Mouse (Mus musculus): ENCODE results near the gene Mcts1. TPM values are rescaled to one million over a fixed set of nuclear protein-coding genes. Genes with fewer than 3 reads are reported as not detected.

Mcts1 gene
- 44.0 and 66.5 TPM in 2 replicates for total RNA-seq (2017)

DNA sequence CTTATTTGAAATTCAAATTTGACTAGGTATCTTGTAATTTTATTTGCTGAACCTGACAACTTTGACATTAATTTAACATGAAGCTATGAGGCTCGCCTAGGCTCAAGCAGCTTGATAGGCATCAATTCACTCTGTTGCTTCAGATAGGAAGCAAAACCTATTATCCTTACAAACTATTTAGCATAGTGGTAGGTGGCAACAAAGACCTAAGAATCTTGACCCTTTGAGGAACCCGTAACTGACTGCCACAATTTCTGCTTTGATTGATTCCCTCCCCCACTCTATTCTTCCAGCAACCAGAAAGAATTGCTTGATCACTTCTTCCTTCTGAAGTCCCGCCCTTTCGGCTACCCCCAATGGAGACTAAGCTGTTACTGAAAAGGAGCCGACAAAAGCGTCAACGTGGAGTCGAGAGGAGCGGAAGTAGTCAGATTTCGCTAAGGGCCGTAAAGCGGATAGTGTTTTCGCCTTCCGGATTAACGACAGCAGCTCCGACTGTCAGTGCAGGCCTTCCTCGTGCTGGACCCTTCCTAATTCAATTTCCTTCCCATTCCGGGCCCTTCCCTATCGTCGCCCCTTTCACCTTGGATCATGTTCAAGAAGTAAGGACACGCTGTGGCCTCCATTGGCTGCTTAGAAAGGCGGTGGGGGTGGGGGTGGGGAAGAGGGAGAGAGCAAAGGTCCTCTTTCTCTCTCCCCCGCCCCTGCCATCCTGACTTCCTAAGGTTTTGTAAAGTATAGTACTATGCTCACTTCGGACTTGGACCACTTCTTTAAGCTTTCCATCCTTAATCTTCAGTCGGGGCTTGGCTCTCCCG lies at the start of gene Mcts1:
Gene Mcts1, plus strand, starts transcription at position 402 of the 818 bp plus-strand sequence.
- ATAC-seq (replicated peaks in 1 of 2; ENCODE audit: insufficient read depth in 1 of 2, low FRiP score in 2 of 2, low TSS enrichment in 1 of 2, low read depth in 1 of 2, poor library complexity in 2 of 2, severe bottlenecking in 2 of 2), result peak; percentile 99 to 100

DNA sequence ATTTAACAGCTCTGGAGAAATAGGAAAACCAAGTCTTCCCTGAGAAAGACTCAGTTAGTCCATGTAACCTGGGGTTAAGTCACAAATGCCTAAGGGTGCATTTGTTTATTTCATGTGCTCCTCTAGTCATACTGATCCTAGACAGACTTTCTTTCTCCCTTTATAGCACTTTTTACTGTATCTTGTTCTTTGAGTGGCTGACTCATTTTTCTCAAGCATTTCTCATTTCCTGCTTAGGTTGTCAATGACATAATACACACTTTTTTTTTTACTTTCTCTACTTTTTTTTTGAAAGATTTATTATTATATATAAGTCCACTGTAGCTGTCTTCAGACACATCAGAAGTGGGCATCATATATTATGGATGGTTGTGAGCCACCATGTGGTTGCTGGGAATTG lies 47.1 kb upstream of the Mcts1 start:
- ATAC-seq (replicated peaks in 1 of 2; ENCODE audit: insufficient read depth in 1 of 2, low FRiP score in 2 of 2, low TSS enrichment in 1 of 2, low read depth in 1 of 2, poor library complexity in 2 of 2, severe bottlenecking in 2 of 2), result no peak

DNA sequence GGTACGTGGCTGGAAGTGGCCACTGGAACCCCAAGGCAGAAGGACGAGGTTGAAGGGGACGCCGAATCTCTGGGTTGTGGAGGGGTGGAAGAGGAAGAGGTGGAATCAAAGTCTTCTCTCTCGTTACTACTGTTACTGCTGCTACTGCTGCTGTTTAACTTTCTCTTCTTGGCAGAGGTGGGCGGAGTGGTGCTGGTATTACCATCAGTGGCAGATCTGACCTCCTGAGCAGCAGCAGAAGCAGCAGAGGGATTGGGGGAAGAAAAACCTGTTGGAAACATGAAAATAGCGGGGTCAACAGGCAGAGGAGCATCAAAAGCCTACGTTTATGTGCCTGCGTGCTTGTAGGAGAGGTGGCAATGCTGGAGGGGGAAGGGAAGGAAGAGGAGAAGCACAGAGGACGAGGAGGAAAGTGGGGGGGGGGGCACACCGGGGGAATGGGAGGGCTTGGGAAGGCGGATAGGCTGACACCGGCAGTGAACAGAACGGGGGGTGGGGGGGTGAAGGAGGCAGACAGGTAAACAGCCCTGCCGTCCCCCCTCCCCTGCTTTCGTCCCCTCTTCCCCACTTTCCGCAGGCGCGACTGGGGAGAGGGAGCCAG lies 36.3 kb upstream of the Mcts1 start:
- ATAC-seq (replicated peaks in 1 of 2; ENCODE audit: insufficient read depth in 1 of 2, low FRiP score in 2 of 2, low TSS enrichment in 1 of 2, low read depth in 1 of 2, poor library complexity in 2 of 2, severe bottlenecking in 2 of 2), result no peak; a peak in 1 of 4 replicates

DNA sequence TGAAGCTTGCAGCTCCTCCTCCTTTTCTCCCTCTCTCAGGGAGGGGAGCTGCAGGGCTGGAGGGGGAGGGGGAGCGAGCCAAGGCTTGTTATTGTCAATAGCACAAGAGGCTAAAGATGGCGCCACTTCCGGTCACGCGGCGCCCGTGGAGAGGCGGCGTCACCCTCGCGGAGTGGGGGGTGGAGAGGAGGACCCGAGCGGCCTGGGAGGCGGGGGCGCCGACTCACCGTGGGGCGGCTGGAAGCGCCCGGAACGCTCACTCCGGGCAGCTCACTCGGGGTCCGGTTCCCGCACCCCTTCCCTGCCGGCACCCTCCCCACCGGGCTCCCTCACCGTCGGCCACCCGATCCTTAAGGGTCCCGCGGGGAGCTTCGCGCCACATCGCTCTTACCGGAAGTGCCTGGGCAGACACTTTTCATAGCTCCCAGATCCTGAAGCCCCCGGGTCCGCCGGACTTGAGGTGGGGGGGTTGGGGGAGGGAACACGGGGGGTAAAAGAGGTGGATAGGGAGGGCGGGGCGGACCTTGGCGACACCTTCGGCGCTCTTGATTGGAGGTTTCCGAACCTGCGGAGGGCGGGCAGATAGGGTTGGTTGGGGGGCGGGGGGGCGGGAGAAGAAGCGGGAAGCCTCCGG lies 35.7 kb upstream of the Mcts1 start:
- ATAC-seq (replicated peaks in 1 of 2; ENCODE audit: insufficient read depth in 1 of 2, low FRiP score in 2 of 2, low TSS enrichment in 1 of 2, low read depth in 1 of 2, poor library complexity in 2 of 2, severe bottlenecking in 2 of 2), result peak; percentile 78 to 96

DNA sequence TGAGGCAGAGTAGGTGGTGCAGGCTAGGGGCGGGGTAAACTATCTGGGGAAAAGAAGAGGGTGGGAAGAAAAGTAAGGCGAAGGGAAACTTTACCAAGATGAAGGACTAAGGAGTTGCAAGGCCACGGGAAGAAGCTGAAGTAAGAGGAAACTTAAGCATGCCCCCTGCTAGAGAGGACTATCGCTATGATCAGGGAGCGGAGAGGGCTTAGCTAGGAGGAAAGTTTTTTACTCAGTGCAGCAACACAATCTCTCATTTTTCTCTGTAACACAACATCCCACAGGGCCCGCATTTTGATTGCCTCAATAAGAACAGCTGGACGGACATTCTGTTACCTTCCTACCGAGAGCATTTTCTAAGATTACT lies 35.2 kb upstream of the Mcts1 start:
- ATAC-seq (replicated peaks in 1 of 2; ENCODE audit: insufficient read depth in 1 of 2, low FRiP score in 2 of 2, low TSS enrichment in 1 of 2, low read depth in 1 of 2, poor library complexity in 2 of 2, severe bottlenecking in 2 of 2), result 0 out of 4 replicates have a peak, but pooled peaks of 1 of the 2 experiments have one; percentile 8

DNA sequence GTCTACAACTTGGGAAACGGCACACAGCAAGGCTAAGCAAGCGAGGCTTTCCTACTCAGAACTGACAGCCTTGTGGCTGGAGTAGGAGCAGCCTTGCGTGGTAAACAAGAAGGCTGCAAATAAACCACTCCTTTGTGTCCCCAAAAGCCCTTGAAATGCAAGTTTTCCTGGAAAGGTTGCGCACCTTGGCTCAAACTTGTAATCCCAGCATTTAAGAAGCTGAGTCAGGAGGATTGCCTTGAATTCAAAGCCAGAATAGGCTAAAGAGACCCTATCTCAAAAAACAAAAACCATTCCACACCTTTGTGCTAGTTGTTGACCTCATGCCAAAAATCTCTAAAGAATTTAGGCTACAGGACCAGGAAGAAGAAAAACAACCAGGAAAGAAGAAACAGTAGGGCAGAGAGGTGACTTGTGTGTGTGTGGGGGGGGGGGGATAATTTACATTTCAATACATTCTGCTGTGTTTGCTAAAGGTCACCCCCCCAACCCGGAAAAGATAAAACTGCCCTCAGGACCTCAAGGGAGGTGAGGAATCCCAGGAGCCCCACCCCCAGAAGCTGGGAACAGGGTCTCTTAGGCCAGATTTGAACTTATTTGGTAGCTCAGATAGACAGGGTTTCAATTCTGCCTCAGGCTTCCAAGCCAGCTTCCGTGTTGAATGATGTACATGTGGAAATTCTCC lies 33.7 kb upstream of the Mcts1 start:
- ATAC-seq (replicated peaks in 1 of 2; ENCODE audit: insufficient read depth in 1 of 2, low FRiP score in 2 of 2, low TSS enrichment in 1 of 2, low read depth in 1 of 2, poor library complexity in 2 of 2, severe bottlenecking in 2 of 2), result no peak

DNA sequence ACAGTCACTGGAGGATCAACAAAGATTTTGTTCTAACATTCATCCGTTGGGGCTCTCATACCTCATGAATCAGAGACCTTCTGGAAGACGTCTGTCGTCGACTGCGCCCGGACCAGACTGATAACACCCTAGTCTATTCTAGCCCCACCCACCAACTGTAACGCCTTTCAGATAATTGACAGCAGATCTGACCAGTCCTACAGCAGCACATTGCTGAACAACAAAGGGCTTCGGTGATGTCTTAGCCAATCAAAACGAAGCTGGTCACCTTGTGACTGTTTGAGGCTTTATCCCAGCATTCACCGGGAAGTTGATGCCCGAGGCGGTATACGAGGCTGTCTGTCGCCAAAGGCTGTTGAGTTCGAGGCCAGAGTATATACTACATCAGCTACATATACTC lies 24.3 kb upstream of the Mcts1 start, which contains the start of gene Cul4b:
Gene Cul4b, minus strand, starts transcription at position 119 of the 400 bp plus-strand sequence.
- no peak for ATAC-seq (replicated peaks in 1 of 2; ENCODE audit: insufficient read depth in 1 of 2, low FRiP score in 2 of 2, low TSS enrichment in 1 of 2, low read depth in 1 of 2, poor library complexity in 2 of 2, severe bottlenecking in 2 of 2)

DNA sequence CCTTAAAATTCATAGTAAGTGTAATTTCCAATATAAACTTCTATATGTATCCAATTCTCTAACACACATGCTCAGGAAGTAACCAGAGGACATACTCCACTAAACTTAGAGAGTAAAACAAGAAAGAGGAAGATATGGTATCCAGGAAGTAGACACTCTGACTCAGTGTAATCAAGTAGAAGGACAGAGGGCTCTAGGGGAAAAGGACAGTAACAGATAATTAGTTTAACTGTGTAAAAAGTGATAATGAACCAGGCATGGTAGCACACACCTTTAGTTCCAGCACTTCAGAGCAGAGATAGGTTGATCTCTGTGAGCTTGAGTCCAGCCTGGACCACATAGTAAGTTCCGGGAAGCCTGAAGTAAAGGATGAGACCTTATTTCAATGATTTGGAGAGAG lies 19.2 kb upstream of the Mcts1 start:
- ATAC-seq (replicated peaks in 1 of 2; ENCODE audit: insufficient read depth in 1 of 2, low FRiP score in 2 of 2, low TSS enrichment in 1 of 2, low read depth in 1 of 2, poor library complexity in 2 of 2, severe bottlenecking in 2 of 2), result no peak

DNA sequence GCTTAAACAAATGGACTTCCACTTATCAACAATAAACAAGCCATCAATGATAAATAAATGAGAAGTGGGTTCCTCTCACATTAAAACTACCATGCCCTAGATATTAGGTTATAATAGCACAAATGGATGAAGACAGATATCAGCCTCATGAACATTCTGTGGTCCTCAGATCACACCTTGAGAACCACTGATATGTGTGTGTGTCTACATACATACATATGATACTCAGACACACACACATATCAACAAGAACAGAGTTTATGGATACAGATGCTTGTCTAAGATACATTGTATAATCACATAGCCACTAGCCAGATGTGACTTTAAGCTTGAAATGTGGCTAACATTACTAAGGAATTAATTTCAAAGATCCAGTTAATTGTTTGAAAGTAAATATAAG lies 17.1 kb upstream of the Mcts1 start:
- ATAC-seq (replicated peaks in 1 of 2; ENCODE audit: insufficient read depth in 1 of 2, low FRiP score in 2 of 2, low TSS enrichment in 1 of 2, low read depth in 1 of 2, poor library complexity in 2 of 2, severe bottlenecking in 2 of 2), result no peak

DNA sequence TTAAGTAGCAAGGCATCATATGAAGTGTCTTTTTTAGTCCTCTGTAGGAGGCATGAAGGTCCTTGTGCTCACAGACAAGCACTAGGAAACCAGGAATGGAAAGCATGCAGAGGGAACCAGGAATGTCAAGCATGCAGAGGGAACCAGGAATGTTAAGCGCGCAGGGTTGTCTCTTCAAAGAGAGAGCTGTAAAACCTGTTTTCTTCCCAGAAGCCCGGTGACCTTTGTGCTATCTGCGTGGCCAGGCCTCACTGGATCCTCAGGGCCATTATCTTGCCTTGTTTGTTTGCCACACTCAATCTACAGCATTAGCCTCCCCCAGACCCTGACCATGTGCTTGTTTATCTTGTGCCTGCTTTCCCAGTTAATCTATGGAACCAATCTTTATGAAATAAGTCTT lies 10.6 kb upstream of the Mcts1 start:
- no peak for ATAC-seq (replicated peaks in 1 of 2; ENCODE audit: insufficient read depth in 1 of 2, low FRiP score in 2 of 2, low TSS enrichment in 1 of 2, low read depth in 1 of 2, poor library complexity in 2 of 2, severe bottlenecking in 2 of 2)

DNA sequence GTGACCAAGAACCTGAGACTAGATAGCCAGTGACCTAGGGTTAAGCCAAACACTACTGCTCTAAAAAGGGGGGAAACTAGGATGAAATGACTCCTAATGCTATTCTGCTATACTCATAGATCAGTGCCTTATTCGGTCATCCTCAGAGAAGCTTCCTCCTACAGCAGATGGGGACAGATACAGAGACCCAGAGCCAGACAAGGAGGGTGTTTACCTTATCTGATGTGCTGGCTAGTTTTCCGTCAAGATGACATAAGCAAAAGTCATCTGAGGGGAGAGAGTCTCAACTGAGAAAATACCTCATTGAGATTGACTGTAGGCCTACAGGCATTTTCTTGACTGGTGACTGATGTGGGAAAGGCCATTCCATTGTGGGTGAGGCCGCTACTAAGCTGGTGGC lies 8.6 kb upstream of the Mcts1 start:
- ATAC-seq (replicated peaks in 1 of 2; ENCODE audit: insufficient read depth in 1 of 2, low FRiP score in 2 of 2, low TSS enrichment in 1 of 2, low read depth in 1 of 2, poor library complexity in 2 of 2, severe bottlenecking in 2 of 2), result no peak

DNA sequence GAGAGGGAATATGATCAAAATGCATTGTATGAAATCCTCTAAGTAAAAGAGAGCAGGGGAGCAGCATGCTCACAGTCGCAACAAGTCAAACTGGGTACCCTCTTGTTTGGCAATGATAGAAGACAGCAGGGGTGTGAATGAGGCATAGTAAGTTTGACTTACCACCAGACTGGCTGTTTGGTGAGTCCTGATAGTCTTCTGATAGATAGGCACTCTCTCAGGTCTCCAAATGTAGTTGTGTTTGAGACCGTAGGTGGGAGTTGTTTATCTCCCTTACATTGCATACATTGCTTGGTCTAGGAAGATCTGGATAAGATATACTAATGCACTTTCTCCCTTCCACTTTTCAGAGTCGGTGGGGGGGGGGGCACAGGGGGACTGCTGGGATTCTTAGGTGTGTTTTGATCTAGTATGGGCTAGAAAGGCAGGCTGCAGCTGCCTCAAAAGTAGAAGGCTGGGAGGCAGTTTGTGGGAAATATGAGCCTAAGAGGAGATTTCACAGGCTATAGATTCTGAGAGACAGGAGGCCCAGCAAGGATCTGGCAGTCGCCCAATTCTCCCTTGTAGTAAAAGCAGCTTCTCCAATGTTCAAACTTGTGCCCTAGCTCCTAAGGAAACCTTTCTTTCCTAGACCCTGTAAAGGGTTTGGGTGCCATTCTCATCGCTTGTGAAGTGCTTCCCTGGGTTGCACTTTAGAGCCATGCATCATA lies 7.0 kb upstream of the Mcts1 start:
- no peak for ATAC-seq (replicated peaks in 1 of 2; ENCODE audit: insufficient read depth in 1 of 2, low FRiP score in 2 of 2, low TSS enrichment in 1 of 2, low read depth in 1 of 2, poor library complexity in 2 of 2, severe bottlenecking in 2 of 2)

DNA sequence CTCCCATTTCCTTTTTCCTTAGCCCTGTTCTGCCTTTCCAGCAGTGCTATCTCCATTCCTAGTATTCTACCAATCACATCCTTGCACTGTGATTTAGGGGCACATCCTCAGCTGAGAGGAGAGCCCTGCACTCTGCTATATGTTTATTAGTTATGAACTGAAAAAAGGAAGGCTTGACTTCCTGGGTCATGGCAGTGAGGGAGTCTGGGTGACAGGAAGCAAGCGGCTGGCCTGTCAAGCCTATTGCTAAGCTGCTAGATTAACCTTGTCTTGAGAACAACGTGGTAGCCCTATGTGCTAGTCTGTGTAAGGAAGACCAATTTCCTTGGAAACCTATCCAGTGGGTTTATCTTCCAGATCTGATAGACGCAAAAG lies 604 bp downstream of the Mcts1 start:
- ATAC-seq (replicated peaks in 1 of 2; ENCODE audit: insufficient read depth in 1 of 2, low FRiP score in 2 of 2, low TSS enrichment in 1 of 2, low read depth in 1 of 2, poor library complexity in 2 of 2, severe bottlenecking in 2 of 2), result peak; percentile 23 to 56; a peak in 1 of 4 replicates

DNA sequence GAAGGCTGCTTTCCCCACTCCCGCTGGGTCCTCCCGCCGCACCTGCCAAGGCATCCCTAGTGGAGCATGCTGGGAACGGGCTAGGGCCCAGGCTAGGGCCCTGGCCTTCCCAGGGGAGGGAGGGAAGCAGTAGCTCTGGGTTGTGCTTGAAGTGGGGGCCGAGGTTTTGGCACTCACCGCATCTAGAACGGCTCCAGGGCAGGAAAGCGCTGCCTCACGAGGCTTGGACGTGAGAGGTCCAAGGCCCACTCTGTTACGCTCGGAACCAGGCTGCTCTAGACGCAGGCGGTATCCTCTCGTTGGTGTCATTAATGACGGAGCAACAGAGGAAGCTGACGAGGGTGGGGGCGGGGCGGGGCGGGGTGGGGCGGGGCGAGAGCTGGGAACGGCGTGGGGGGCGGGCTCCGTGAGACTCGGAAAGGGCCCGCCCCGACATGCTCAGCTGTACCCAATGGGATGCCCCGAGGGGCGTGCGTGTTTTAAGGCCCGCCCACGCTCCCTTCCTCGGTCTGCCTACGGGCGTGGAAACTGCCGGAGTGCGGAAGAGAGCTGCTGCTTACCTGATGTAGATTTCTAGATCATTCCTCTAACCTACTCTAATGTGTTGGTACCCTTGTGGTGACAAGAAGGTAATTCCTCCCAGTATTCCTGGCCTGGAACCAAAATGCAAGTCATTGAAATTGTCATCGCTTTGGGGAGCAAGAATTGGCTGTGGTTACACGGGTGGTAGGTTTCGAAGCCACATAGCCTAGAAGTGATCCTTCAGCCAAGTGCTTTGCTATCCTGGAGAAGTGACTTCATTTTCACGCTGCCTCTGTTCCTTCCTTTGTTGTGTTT lies 34.6 kb downstream of the Mcts1 start, which contains the start of gene C1galt1c1:
Gene C1galt1c1, minus strand, starts transcription at position 287 of the 837 bp plus-strand sequence.
- peak; percentile 95 to 99 for ATAC-seq (replicated peaks in 1 of 2; ENCODE audit: insufficient read depth in 1 of 2, low FRiP score in 2 of 2, low TSS enrichment in 1 of 2, low read depth in 1 of 2, poor library complexity in 2 of 2, severe bottlenecking in 2 of 2)

DNA sequence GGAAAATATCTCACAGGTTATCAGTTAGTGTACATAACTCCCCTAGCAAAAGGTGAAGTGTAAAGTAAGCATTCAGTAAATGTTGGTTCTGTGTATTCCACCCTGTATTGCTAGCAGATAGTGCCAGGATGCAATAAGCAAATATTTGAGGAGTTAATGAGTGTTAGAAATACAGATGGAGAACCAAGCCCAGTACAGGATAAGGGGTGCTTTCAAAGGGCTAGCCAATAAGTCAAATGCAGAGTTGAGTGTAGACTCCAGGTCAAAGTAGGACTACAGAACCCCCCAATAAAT lies 35.2 kb downstream of the Mcts1 start:
- peak in 1 of 2 experiments; percentile 4; a peak in 1 of 4 replicates for ATAC-seq (replicated peaks in 1 of 2; ENCODE audit: insufficient read depth in 1 of 2, low FRiP score in 2 of 2, low TSS enrichment in 1 of 2, low read depth in 1 of 2, poor library complexity in 2 of 2, severe bottlenecking in 2 of 2)

DNA sequence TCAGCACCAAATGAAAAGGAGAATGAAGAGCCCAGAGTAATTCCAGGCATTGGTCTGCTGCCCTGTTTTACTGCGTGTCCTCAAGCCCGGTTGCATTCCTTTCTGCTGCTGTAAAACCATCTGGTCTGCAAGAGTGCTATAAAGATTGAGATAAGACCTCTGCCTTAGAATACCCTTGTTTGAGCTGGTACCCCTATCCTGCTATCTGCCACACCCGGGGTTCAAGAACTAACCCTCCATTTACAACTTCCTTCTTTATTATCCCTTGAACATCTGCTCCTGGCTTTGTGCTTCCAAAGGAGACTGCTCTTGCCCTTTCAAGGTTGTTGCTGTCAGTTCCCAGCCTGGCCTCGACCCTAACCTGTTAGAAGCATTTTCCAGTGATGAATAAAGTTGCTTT lies 41.1 kb downstream of the Mcts1 start:
- ATAC-seq (replicated peaks in 1 of 2; ENCODE audit: insufficient read depth in 1 of 2, low FRiP score in 2 of 2, low TSS enrichment in 1 of 2, low read depth in 1 of 2, poor library complexity in 2 of 2, severe bottlenecking in 2 of 2), result no peak

DNA sequence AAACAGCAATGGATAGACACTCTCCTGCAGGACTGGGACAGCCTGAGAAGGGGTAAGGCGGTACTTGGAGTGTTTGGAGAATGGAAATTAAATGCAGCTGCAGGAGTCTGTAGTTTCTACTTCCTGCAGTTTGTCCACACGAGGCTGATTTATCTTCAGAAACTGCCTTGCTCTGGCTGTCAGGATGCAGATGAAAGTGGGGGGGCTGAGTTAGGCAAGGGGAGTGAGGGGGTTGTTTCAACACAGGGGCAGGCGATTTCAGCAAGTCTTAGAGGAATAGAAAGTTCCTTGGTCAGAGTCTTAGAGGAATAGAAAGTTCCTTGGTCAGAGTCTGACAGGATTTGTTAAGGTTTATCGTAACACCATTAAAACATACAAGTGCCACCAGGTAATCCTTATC lies 41.8 kb downstream of the Mcts1 start:
- ATAC-seq (replicated peaks in 1 of 2; ENCODE audit: insufficient read depth in 1 of 2, low FRiP score in 2 of 2, low TSS enrichment in 1 of 2, low read depth in 1 of 2, poor library complexity in 2 of 2, severe bottlenecking in 2 of 2), result peak; percentile 27 to 51; a peak in 2 of 4 replicates
